Mouse (Mus musculus) bone marrow, adult 2 months (tissue): ENCODE measurements around the gene Vegfb.

Experiments used
- CTCF ChIP-seq: fragments of 200-500 bp; IDR thresholded peaks from 2 replicates; pipeline ENCODE4 v1.5.1; 2011; ENCODE audit warnings: low read length, control low read depth; ENCODE audit not compliant: control insufficient read depth, insufficient read depth
- POLR2A ChIP-seq: fragments of 200-500 bp; IDR thresholded peaks from 2 replicates; pipeline ENCODE4 v1.6.1; 2011; ENCODE audit warnings: low read depth, mild to moderate bottlenecking, control low read depth, low read length, borderline replicate concordance; ENCODE audit not compliant: control insufficient read depth

GRCm38 (mm10) chr19:6979486-6980380, 7.7 kb downstream of the Vegfb start:
- TF ChIP-seq CTCF (peak; percentile 58), POLR2A (peak; percentile 31; the same call in 1 of the 2 replicates)
